Mouse (Mus musculus): Measurements from ENCODE around the gene Cox6b1. TPM values are rescaled to one million over a fixed set of nuclear protein-coding genes. Genes with fewer than 3 reads are reported as not detected.
A peak's percentile ranks its signal among the peaks of the same experiment; 100 is the strongest.

The Cox6b1 gene
- polyA plus RNA-seq, 1 experiment from 2014 or later = 1,996 TPM

DNA sequence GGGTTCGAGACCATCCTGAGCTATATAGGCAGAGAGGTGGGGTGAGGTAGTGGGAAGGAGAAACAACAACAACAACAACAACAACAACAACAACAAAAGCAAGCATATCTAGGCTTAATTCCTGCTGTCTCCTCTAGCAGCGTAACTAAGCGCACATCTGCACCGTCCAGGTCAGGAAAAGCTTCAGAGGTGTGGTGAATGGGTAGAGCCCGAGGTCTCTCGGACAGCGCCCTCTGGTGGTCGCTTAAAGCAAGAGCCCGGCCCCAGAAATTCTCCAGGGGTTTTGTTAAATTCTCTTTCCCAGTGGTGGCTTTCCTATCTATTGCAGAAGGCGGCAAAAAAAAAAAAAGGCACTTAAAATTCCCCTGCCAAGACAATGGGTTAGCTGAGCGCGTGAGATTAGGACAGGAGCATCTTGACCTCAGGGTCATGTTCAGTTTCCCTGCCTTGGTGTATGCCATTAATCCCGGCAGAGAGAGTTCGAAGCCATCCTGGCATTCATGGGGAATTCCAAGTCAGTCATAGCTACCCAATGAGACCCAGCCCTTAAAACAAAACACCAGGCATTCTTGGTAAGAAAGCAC is 12.3 kb downstream of the Cox6b1 start:
- Histone ChIP-seq H3K9me3 (replicated peaks; ENCODE audit: control insufficient read depth, low read length) (no peaks in the 10 kb centered on the region), H3K4me2 (ENCODE audit: low read depth, low read length) (no peak overlapping the region), H3K9ac (ENCODE audit: low read length) (no peak overlapping the region), H3K36me3 (ENCODE audit: control insufficient read depth, insufficient read depth) (peaks cover 32% of the 10 kb centered on the region), H3K27ac (ENCODE audit: low read length) (no peak overlapping the region), H3K4me1 (ENCODE audit: control insufficient read depth, insufficient read depth, low read length) (peaks cover 11% of the 10 kb centered on the region), H3K27me3 (ENCODE audit: control insufficient read depth, insufficient read depth, low read length) (no peaks in the 10 kb centered on the region), H3K4me3 (ENCODE audit: low read length) (no peak overlapping the region)
- ATAC-seq (replicated peaks; ENCODE audit: extremely low read depth, insufficient read depth, low FRiP score) = no peak
- WGBS = 24% methylated on average over 14 of the region's 14 CpGs

- no peak within 1 kb of the TSS for H3K27ac ChIP-seq (ENCODE audit: low read length)
- no peak for ATAC-seq (replicated peaks; ENCODE audit: extremely low read depth, insufficient read depth, low FRiP score)
- WGBS = 74% methylated on average over 8 of the region's 8 CpGs
These were observed 13.1 kb downstream of the Cox6b1 start, which contains the start of gene Upk1a for GRCm38 (mm10) chr7:30612654-30613402. Gene Upk1a, minus strand, starts transcription at chr7:30612847.

GRCm38 (mm10) chr7:30610043-30610442 is 15.9 kb downstream of the Cox6b1 start:
- peak; percentile 88 for ATAC-seq (replicated peaks; ENCODE audit: extremely low read depth, insufficient read depth, low FRiP score)
- no peaks in the 10 kb centered on the region for H3K9me3 ChIP-seq (replicated peaks; ENCODE audit: control insufficient read depth, low read length)
- H3K27me3 ChIP-seq (ENCODE audit: control insufficient read depth, insufficient read depth, low read length) = no peaks in the 10 kb centered on the region
- H3K9ac ChIP-seq (ENCODE audit: low read length) = 0 out of 2 replicates have a peak overlapping the region, but pooled peaks have one; percentile 31
- H3K36me3 ChIP-seq (ENCODE audit: control insufficient read depth, insufficient read depth) = no peaks in the 10 kb centered on the region
- WGBS = 33% methylated on average over 7 of the region's 7 CpGs
- peak overlapping the region; percentile 64 for H3K27ac ChIP-seq (ENCODE audit: low read length)
- no peak overlapping the region for H3K4me2 ChIP-seq (ENCODE audit: low read depth, low read length)
- H3K4me1 ChIP-seq (ENCODE audit: control insufficient read depth, insufficient read depth, low read length) = peaks cover 11% of the 10 kb centered on the region
- H3K4me3 ChIP-seq (ENCODE audit: low read length) = no peak overlapping the region

More at GRCm38 (mm10) chr7:30612654-30613402, 13.1 kb downstream of the Cox6b1 start, which contains the start of gene Upk1a:
- H3K27me3 ChIP-seq (ENCODE audit: control insufficient read depth, insufficient read depth, low read length) = no peaks in the 10 kb centered on the region
- H3K36me3 ChIP-seq (ENCODE audit: control insufficient read depth, insufficient read depth) = peaks cover 24% of the 10 kb centered on the region
- H3K4me2 ChIP-seq (ENCODE audit: low read depth, low read length) = no peak within 1 kb of the TSS
- peaks cover 11% of the 10 kb centered on the region for H3K4me1 ChIP-seq (ENCODE audit: control insufficient read depth, insufficient read depth, low read length)
- H3K4me3 ChIP-seq (ENCODE audit: low read length) = no peak within 1 kb of the TSS
- H3K9ac ChIP-seq (ENCODE audit: low read length) = no peak within 1 kb of the TSS
- no peaks in the 10 kb centered on the region for H3K9me3 ChIP-seq (replicated peaks; ENCODE audit: control insufficient read depth, low read length)

GRCm38 (mm10) chr7:30608476-30608875 is 17.5 kb downstream of the Cox6b1 start:
- Histone ChIP-seq H3K36me3 (ENCODE audit: control insufficient read depth, insufficient read depth) (no peaks in the 10 kb centered on the region), H3K4me2 (ENCODE audit: low read depth, low read length) (no peak overlapping the region)

DNA sequence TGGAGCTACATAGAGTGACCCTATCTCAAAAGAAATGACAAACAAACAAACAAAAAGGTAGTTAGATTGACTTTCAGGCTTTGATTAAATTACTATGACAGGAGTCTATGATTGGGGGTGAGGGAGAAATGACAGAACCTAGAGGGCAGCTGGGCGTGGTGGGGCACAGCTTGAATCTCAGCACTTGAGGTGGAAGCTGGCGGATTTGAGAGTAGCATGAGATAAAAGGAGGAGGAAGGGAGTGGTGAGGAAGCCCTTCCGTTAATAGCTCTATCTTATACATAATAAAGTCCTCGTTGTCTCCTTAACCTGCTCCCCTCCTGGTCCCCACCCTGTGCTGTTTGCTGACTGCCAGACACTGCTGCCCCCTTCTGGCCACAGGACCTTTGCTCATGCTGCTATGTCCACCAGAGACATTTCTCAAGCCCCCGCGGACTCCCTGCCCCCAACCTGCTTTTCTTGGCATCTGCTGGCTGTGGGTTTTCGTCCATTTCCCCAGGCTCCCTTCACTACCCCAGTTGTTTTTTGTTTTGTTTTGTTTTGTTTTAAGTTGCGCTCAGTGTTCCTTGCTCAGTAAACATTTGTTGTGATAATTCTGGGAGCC is 18.1 kb downstream of the Cox6b1 start:
- peaks cover 11% of the 10 kb centered on the region for H3K4me1 ChIP-seq (ENCODE audit: control insufficient read depth, insufficient read depth, low read length)
- H3K4me3 ChIP-seq (ENCODE audit: low read length) = no peak overlapping the region
- WGBS = 18% methylated on average over 8 of the region's 8 CpGs
- H3K27me3 ChIP-seq (ENCODE audit: control insufficient read depth, insufficient read depth, low read length) = no peaks in the 10 kb centered on the region
- 0 out of 2 replicates have a peak, but pooled peaks have one; percentile 35 for ATAC-seq (replicated peaks; ENCODE audit: extremely low read depth, insufficient read depth, low FRiP score)
- H3K27ac ChIP-seq (ENCODE audit: low read length) = no peak overlapping the region
- no peaks in the 10 kb centered on the region for H3K9me3 ChIP-seq (replicated peaks; ENCODE audit: control insufficient read depth, low read length)
- no peak overlapping the region for H3K9ac ChIP-seq (ENCODE audit: low read length)
- H3K36me3 ChIP-seq (ENCODE audit: control insufficient read depth, insufficient read depth) = no peaks in the 10 kb centered on the region
- H3K4me2 ChIP-seq (ENCODE audit: low read depth, low read length) = no peak overlapping the region

More at GRCm38 (mm10) chr7:30608476-30608875, 17.5 kb downstream of the Cox6b1 start:
- no peak overlapping the region for H3K27ac ChIP-seq (ENCODE audit: low read length)
- no peaks in the 10 kb centered on the region for H3K27me3 ChIP-seq (ENCODE audit: control insufficient read depth, insufficient read depth, low read length)
- H3K9me3 ChIP-seq (replicated peaks; ENCODE audit: control insufficient read depth, low read length) = no peaks in the 10 kb centered on the region
- H3K4me1 ChIP-seq (ENCODE audit: control insufficient read depth, insufficient read depth, low read length) = peaks cover 11% of the 10 kb centered on the region
- no peak overlapping the region for H3K9ac ChIP-seq (ENCODE audit: low read length)
- ATAC-seq (replicated peaks; ENCODE audit: extremely low read depth, insufficient read depth, low FRiP score) = no peak
- H3K4me3 ChIP-seq (ENCODE audit: low read length) = no peak overlapping the region
- WGBS = 42% methylated on average over 16 of the region's 16 CpGs

DNA sequence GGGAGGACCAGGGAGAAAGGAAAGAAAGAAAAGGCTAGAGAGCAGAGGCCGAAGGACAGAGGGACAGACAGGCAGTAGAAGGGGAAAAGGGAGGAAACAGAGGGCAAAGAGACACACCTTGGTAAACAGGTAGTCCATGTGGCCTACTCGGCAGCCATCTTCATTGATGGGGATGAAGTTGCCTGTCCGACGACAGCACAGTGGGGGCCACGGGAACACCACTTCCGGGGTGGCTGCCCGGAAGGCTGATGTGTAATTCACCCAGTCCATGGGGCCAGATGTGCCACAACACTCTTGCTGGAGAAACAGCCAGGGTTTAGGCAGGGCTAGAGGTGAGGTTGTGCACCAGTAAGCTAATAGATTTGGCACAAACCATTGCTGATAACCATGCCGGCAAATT is 21.0 kb downstream of the Cox6b1 start:
- WGBS = 89% methylated on average over 8 of the region's 8 CpGs
- Histone ChIP-seq H3K4me1 (ENCODE audit: control insufficient read depth, insufficient read depth, low read length) (peaks cover 7% of the 10 kb centered on the region), H3K9me3 (replicated peaks; ENCODE audit: control insufficient read depth, low read length) (no peaks in the 10 kb centered on the region), H3K36me3 (ENCODE audit: control insufficient read depth, insufficient read depth) (no peaks in the 10 kb centered on the region), H3K9ac (ENCODE audit: low read length) (no peak overlapping the region), H3K27me3 (ENCODE audit: control insufficient read depth, insufficient read depth, low read length) (no peaks in the 10 kb centered on the region), H3K4me2 (ENCODE audit: low read depth, low read length) (no peak overlapping the region), H3K4me3 (ENCODE audit: low read length) (no peak overlapping the region), H3K27ac (ENCODE audit: low read length) (no peak overlapping the region)
- ATAC-seq (replicated peaks; ENCODE audit: extremely low read depth, insufficient read depth, low FRiP score) = no peak

GRCm38 (mm10) chr7:30604424-30604823 is 21.5 kb downstream of the Cox6b1 start:
- Histone ChIP-seq H3K4me3 (ENCODE audit: low read length) (no peak overlapping the region), H3K27me3 (ENCODE audit: control insufficient read depth, insufficient read depth, low read length) (no peaks in the 10 kb centered on the region), H3K9ac (ENCODE audit: low read length) (no peak overlapping the region), H3K9me3 (replicated peaks; ENCODE audit: control insufficient read depth, low read length) (no peaks in the 10 kb centered on the region), H3K4me1 (ENCODE audit: control insufficient read depth, insufficient read depth, low read length) (peaks cover 6% of the 10 kb centered on the region; the same call in 1 of the 2 replicates), H3K36me3 (ENCODE audit: control insufficient read depth, insufficient read depth) (no peaks in the 10 kb centered on the region), H3K27ac (ENCODE audit: low read length) (no peak overlapping the region), H3K4me2 (ENCODE audit: low read depth, low read length) (no peak overlapping the region)
- 58% methylated on average over 8 of the region's 8 CpGs for WGBS
- no peak for ATAC-seq (replicated peaks; ENCODE audit: extremely low read depth, insufficient read depth, low FRiP score)

DNA sequence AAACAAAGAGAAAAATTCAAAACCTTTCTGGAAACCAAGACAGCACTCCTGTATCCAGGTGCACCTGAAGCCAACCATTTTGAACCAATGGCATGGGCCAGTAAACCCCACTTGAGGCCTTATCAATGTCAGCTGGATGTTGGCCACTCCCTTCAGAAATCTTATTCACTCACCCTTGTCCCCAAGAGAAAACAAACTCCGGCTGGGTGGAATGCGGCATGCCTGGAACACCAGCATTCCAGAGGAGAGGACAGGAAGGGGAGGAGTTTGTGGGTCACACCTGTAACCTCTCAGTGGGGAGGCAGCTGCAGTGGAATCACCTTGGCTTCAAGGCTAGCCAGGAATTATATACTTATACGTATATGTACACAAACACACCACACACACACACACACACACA is 23.4 kb downstream of the Cox6b1 start:
- H3K4me2 ChIP-seq (ENCODE audit: low read depth, low read length) = no peak overlapping the region
- no peaks in the 10 kb centered on the region for H3K9me3 ChIP-seq (replicated peaks; ENCODE audit: control insufficient read depth, low read length)
- 21% methylated on average over 3 of the region's 3 CpGs for WGBS
- no peaks in the 10 kb centered on the region for H3K36me3 ChIP-seq (ENCODE audit: control insufficient read depth, insufficient read depth)
- H3K9ac ChIP-seq (ENCODE audit: low read length) = no peak overlapping the region
- no peak for ATAC-seq (replicated peaks; ENCODE audit: extremely low read depth, insufficient read depth, low FRiP score)
- H3K27ac ChIP-seq (ENCODE audit: low read length) = no peak overlapping the region
- no peaks in the 10 kb centered on the region for H3K27me3 ChIP-seq (ENCODE audit: control insufficient read depth, insufficient read depth, low read length)
- H3K4me1 ChIP-seq (ENCODE audit: control insufficient read depth, insufficient read depth, low read length) = peaks cover 6% of the 10 kb centered on the region; the same call in 1 of the 2 replicates
- H3K4me3 ChIP-seq (ENCODE audit: low read length) = no peak overlapping the region

- Histone ChIP-seq H3K4me3 (ENCODE audit: low read length) (no peak overlapping the region), H3K9me3 (replicated peaks; ENCODE audit: control insufficient read depth, low read length) (no peaks in the 10 kb centered on the region), H3K27me3 (ENCODE audit: control insufficient read depth, insufficient read depth, low read length) (no peaks in the 10 kb centered on the region), H3K9ac (ENCODE audit: low read length) (0 out of 2 replicates have a peak overlapping the region, but pooled peaks have one; percentile 7), H3K36me3 (ENCODE audit: control insufficient read depth, insufficient read depth) (no peaks in the 10 kb centered on the region), H3K4me1 (ENCODE audit: control insufficient read depth, insufficient read depth, low read length) (peaks cover 6% of the 10 kb centered on the region; the same call in 1 of the 2 replicates), H3K4me2 (ENCODE audit: low read depth, low read length) (no peak overlapping the region), H3K27ac (ENCODE audit: low read length) (peak overlapping the region; percentile 51; the same call in 1 of the 2 replicates)
- ATAC-seq (replicated peaks; ENCODE audit: extremely low read depth, insufficient read depth, low FRiP score) = no peak
- WGBS = 59% methylated on average over 7 of the region's 7 CpGs
These were observed 25.3 kb downstream of the Cox6b1 start for GRCm38 (mm10) chr7:30600651-30601050.

Measured in heart, embryonic 16.5 days (tissue).